Mouse (Mus musculus) CH12.LX (cell line): ENCODE measurements at regions not wholly inside any gene's neighbourhood (a gene's known extent, or its start where the extent isn't known, plus 50 kb on each side); places are given as distances from the start of the nearest gene placed in this dataset.

Experiments used
- DNase-seq: peaks from one replicate; pipeline ENCODE4 v3.0.0-alpha.2; 2013; ENCODE audit errors: extremely low read depth
- H3K27ac ChIP-seq: 2 replicates; pipeline ENCODE4 v1.5.1; 2012; ENCODE audit warnings: low read depth, mild to moderate bottlenecking, control low read depth, moderate library complexity; ENCODE audit not compliant: insufficient read depth
- H3K27me3 ChIP-seq: replicated peaks from 2 replicates; pipeline ENCODE3; 2012; ENCODE audit warnings: inconsistent platforms
- H3K36me3 ChIP-seq, 2 experiments: replicated peaks in 1 of 2; 2 replicates each; pipeline versions ENCODE3 to v1.6.1; 2012; ENCODE audit warnings: inconsistent platforms in 1 of 2, low read length in 1 of 2, mild to moderate bottlenecking in 1 of 2, mixed read lengths in 1 of 2, moderate library complexity in 1 of 2; ENCODE audit not compliant: control insufficient read depth in 1 of 2, insufficient read depth in 1 of 2
- H3K4me1 ChIP-seq, 2 experiments: 2 replicates each; pipeline ENCODE4 v1.6.1; 2012; ENCODE audit warnings: inconsistent platforms in 1 of 2, moderate library complexity in 1 of 2; ENCODE audit not compliant: insufficient read depth in 2 of 2, control insufficient read depth in 1 of 2
- H3K4me2 ChIP-seq: 2 replicates; pipeline ENCODE4 v1.6.1; 2012; ENCODE audit warnings: low read depth, mild to moderate bottlenecking, control low read depth; ENCODE audit not compliant: poor library complexity, insufficient read depth, severe bottlenecking
- H3K4me3 ChIP-seq, 3 experiments: fragments of 150-350 bp in 1 of 3; sonication (generic) in 1 of 3; replicated peaks in 1 of 3; 2 replicates each; pipeline versions ENCODE3 to v1.5.1; 2011 to 2012; ENCODE audit warnings: low read depth in 2 of 3, low read length in 2 of 3, mild to moderate bottlenecking in 2 of 3, moderate library complexity in 2 of 3, control low read depth in 1 of 3, improper control_type of control experiment in 1 of 3, inconsistent platforms in 1 of 3, mixed read lengths in 1 of 3; ENCODE audit not compliant: poor library complexity in 1 of 3
- H3K79me2 ChIP-seq: replicated peaks from 2 replicates; pipeline ENCODE4 v1.6.1; 2012; ENCODE audit warnings: mild to moderate bottlenecking, moderate library complexity; ENCODE audit not compliant: control insufficient read depth, poor library complexity, insufficient read depth, severe bottlenecking; ENCODE audit errors: extremely low read depth
- H3K9ac ChIP-seq: 2 replicates; pipeline ENCODE4 v1.6.1; 2012; ENCODE audit warnings: low read depth, mild to moderate bottlenecking, control low read depth, moderate library complexity; ENCODE audit not compliant: insufficient read depth
- H3K9me3 ChIP-seq: replicated peaks from 2 replicates; pipeline ENCODE3; 2012; ENCODE audit warnings: low read length, inconsistent platforms, mixed read lengths
- BHLHE40 ChIP-seq: IDR thresholded peaks from 2 replicates; pipeline ENCODE4 v1.6.1; 2011; ENCODE audit warnings: mild to moderate bottlenecking, low read depth, low read length, improper control_type of control experiment
- CTCF ChIP-seq, 2 experiments: IDR thresholded peaks in 1 of 2; conservative IDR thresholded peaks in 1 of 2; 2 replicates each; pipeline ENCODE4 v1.5.1; 2011 to 2012; ENCODE audit warnings: low read depth in 2 of 2, low read length in 2 of 2, improper control_type of control experiment in 1 of 2, inconsistent platforms in 1 of 2, mild to moderate bottlenecking in 1 of 2, moderate library complexity in 1 of 2
- E2F4 ChIP-seq: IDR thresholded peaks from 2 replicates; pipeline ENCODE4 v1.6.1; 2011; ENCODE audit warnings: low read depth, low read length, improper control_type of control experiment; ENCODE audit not compliant: insufficient replicate concordance
- EP300 ChIP-seq: IDR thresholded peaks from 2 replicates; pipeline ENCODE4 v1.6.1; 2011; ENCODE audit warnings: low read length, improper control_type of control experiment
- ETS1 ChIP-seq: conservative IDR thresholded peaks from 2 replicates; pipeline ENCODE4 v1.6.1; 2012; ENCODE audit warnings: low read depth, mild to moderate bottlenecking, inconsistent platforms, low read length, improper control_type of control experiment, moderate library complexity
- HCFC1 ChIP-seq: IDR thresholded peaks from 2 replicates; pipeline ENCODE4 v1.6.1; 2012; ENCODE audit warnings: low read depth, mild to moderate bottlenecking, inconsistent platforms, low read length, improper control_type of control experiment
- JUN ChIP-seq: IDR thresholded peaks from 2 replicates; pipeline ENCODE4 v1.6.1; 2011; ENCODE audit warnings: low read depth, mild to moderate bottlenecking, low read length, improper control_type of control experiment, moderate library complexity; ENCODE audit not compliant: insufficient read depth
- JUND ChIP-seq: conservative IDR thresholded peaks from 2 replicates; pipeline ENCODE4 v1.6.1; 2011; ENCODE audit warnings: low read depth, low read length, improper control_type of control experiment
- MAFK ChIP-seq: IDR thresholded peaks from 2 replicates; pipeline ENCODE4 v1.6.1; 2011; ENCODE audit warnings: low read length, improper control_type of control experiment; ENCODE audit not compliant: insufficient replicate concordance
- MAZ ChIP-seq: IDR thresholded peaks from 2 replicates; pipeline ENCODE4 v1.6.1; 2012; ENCODE audit warnings: low read depth, mild to moderate bottlenecking, inconsistent platforms, low read length, improper control_type of control experiment, moderate library complexity
- MXI1 ChIP-seq: IDR thresholded peaks from 2 replicates; pipeline ENCODE4 v1.6.1; 2011; ENCODE audit warnings: mild to moderate bottlenecking, low read depth, low read length, improper control_type of control experiment
- MYC ChIP-seq: IDR thresholded peaks from 2 replicates; pipeline ENCODE4 v1.6.1; 2011; ENCODE audit warnings: low read depth, mild to moderate bottlenecking, improper control_type of control experiment, low read length
- NELFE ChIP-seq: IDR thresholded peaks from 2 replicates; pipeline ENCODE4 v1.6.1; 2011; ENCODE audit warnings: low read depth, low read length, improper control_type of control experiment
- RAD21 ChIP-seq: IDR thresholded peaks from 2 replicates; pipeline ENCODE4 v1.6.1; 2011; ENCODE audit warnings: low read depth, mild to moderate bottlenecking, low read length, improper control_type of control experiment, moderate library complexity
- USF2 ChIP-seq: conservative IDR thresholded peaks from 2 replicates; pipeline ENCODE4 v1.6.1; 2011; ENCODE audit warnings: low read depth, low read length, improper control_type of control experiment
- ZKSCAN1 ChIP-seq: IDR thresholded peaks from 2 replicates; pipeline ENCODE4 v1.6.1; 2012; ENCODE audit warnings: low read depth, inconsistent platforms, low read length, improper control_type of control experiment, borderline replicate concordance
- ZMIZ1 ChIP-seq: IDR thresholded peaks from 2 replicates; pipeline ENCODE4 v1.6.1; 2012; ENCODE audit warnings: low read depth, mild to moderate bottlenecking, inconsistent platforms, low read length, improper control_type of control experiment
- dilution Hi-C: fragments of 300-500 bp; cut with MboI; formaldehyde crosslinking; loops from 2 replicates; pipeline ENCODE4 v1.14.3; 2020; ENCODE audit warnings: low sequenced_read_pairs; ENCODE audit not compliant: extremely low pct_unique_long_range_greater_than_20kb, extremely low pct_ligation_motif_present
- in situ Hi-C: fragments of 300-500 bp; cut with MboI; formaldehyde crosslinking; loops from 3 replicates; pipeline ENCODE4 v1.14.3; 2019; ENCODE audit warnings: low sequenced_read_pairs, low pct_ligation_motif_present, low pct_unique_long_range_greater_than_20kb, mixed read lengths

DNA sequence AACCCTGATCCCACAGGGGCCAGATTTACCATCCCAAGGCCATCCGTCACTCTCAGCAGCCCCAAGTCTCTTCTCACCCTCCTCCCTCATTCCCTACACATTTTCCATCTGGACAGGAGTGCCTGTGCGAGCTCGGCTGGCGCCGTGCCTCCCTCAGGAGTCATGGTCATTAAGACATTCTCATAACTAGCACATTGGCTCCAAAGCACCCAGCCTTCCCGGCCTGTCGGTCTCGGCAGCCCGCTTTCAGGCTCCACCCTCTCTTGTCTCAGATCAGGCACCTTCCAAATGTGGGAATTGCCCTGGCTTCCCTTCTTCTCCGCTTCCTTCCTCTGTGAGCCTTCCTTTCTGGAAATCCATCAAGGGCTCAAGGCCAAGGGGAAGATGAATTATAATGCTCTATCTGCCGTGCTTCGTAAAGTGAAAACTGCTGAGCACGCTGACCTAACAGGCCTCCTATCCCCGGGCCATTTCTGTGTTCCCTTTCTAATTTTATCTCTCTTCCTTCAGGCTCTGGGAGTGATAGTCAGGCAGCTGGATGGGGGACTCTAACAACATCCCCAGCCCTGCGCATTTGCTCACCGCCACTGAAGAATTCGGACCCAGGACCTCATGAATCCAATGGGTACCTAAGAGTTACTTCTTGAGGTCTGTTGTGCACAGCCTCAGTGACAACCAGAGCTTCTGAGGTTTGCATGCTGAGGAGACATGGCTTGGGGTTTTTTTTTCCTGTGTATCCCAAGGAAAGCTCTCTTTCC lies 130.2 kb upstream of the Six2 start:
- peaks cover 7% of the 10 kb centered on the region for H3K9me3 ChIP-seq
- no peak for DNase-seq
- no peaks in the 10 kb centered on the region for H3K27me3 ChIP-seq
- no peak overlapping the region for H3K27ac ChIP-seq
- no peak overlapping the region for H3K4me2 ChIP-seq
- in situ Hi-C loops, result no loop called here
- TF ChIP-seq USF2 (no peak), RAD21 (no peak), EP300 (no peak), JUN (no peak), JUND (no peak), HCFC1 (no peak), MYC (no peak), MAFK (no peak), CTCF (conservative IDR thresholded peaks at IDR 0.05 in 1 of 2, IDR thresholded peaks at IDR 0.05 in 1 of 2; ENCODE audit: low read depth in 2 of 2, low read length in 2 of 2) (no peak), NELFE (no peak), ZMIZ1 (no peak), ETS1 (no peak)
- peaks cover 0 to 4% of the 10 kb centered on the region in 2 experiments; a peak in 2 of 4 replicates for H3K4me1 ChIP-seq
- no peak overlapping the region for H3K9ac ChIP-seq
- dilution Hi-C loops, result no loop called here
- no peaks in the 10 kb centered on the region for H3K36me3 ChIP-seq
- no peaks in the 10 kb centered on the region for H3K79me2 ChIP-seq
- no peak overlapping the region for H3K4me3 ChIP-seq

DNA sequence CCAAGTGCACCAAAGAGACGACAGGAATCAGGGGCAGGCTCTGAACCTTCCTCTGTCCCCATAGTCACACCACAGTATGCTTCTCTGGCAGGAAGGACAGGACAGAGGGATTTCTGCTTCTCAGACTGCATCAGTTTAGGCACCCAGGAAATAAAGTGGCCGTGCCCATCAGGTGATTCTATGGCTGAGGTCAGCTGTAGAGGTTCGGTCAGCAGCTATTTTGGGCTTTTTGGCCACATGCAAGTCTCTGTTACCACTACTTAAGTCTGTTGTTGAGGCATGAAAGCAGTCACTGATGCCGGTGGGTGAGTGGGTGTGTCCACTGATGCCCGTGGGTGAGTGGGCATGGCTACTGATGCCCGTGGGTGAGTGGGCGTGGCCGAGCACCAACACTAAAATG lies 128.4 kb upstream of the Six2 start:
- dilution Hi-C loops (no loop called here), in situ Hi-C loops (no loop called here)

DNA sequence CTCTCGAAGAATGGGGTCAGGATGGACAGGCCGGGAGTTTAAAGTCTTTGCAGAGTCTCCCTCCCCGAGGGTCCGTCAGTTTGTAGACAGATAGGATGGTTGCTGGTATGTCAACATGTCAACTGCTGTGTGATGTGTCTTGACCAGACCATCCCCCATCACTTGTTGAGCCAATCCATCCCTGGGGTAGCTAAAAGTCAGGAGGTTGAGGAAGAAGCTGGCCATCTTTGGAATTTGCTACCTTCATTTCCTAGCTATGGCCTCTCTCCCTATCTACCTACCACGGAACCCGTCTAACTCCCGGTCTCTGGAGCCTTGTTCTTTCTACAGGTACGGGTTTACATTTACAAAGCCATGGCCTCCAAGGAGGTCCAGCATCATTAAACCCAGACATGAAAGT lies 128.0 kb upstream of the Six2 start:
- dilution Hi-C loops, result no loop called here

More for the DNA sequence above, 128.4 kb upstream of the Six2 start:
- Histone ChIP-seq H3K27me3 (peaks cover 1% of the 10 kb centered on the region), H3K9ac (no peak overlapping the region), H3K27ac (no peak overlapping the region), H3K79me2 (no peaks in the 10 kb centered on the region), H3K36me3 (no peaks in the 10 kb centered on the region), H3K4me1 (0 out of 4 replicates have a peak, but pooled peaks cover 0 to 2% of the 10 kb centered on the region in 2 experiments), H3K4me3 (no peak overlapping the region)
- DNase-seq, result no peak
- TF ChIP-seq JUND, result no peak
- TF ChIP-seq, all 38 proteins: peak for 0
- H3K4me2 ChIP-seq, result no peak overlapping the region
- H3K9me3 ChIP-seq, result peaks cover 7% of the 10 kb centered on the region

More for the DNA sequence above, 128.0 kb upstream of the Six2 start:
- Histone ChIP-seq H3K4me3 (no peak overlapping the region), H3K27me3 (peaks cover 1% of the 10 kb centered on the region), H3K27ac (no peak overlapping the region), H3K36me3 (no peaks in the 10 kb centered on the region), H3K9me3 (peaks cover 7% of the 10 kb centered on the region), H3K4me1 (0 out of 4 replicates have a peak, but pooled peaks cover 0 to 2% of the 10 kb centered on the region in 2 experiments), H3K79me2 (no peaks in the 10 kb centered on the region), H3K9ac (no peak overlapping the region), H3K4me2 (no peak overlapping the region)
- no peak for DNase-seq
- no peak for TF ChIP-seq ZKSCAN1
- no peak for TF ChIP-seq MAZ
- no peak for TF ChIP-seq E2F4
- no peak for TF ChIP-seq MXI1
- no peak for TF ChIP-seq ZMIZ1
- TF ChIP-seq BHLHE40, result no peak
- TF ChIP-seq ETS1, result no peak
- in situ Hi-C loops, result no loop called here
